Mouse (Mus musculus) heart, adult 2 months (tissue): ENCODE results near the gene Rbfox3. TPM values are rescaled to one million over a fixed set of nuclear protein-coding genes. Genes with fewer than 3 reads are reported as not detected.
A peak's percentile ranks its signal among the peaks of the same experiment; 100 is the strongest.

Experiments used
- DNase-seq, 2 experiments: peaks; one replicate each; pipeline ENCODE4 v3.0.0; 2021
- H3K27ac ChIP-seq: fragments of 200-600 bp; 2 replicates; pipeline ENCODE4 v1.8.1; 2022
- H3K27me3 ChIP-seq: fragments of 200-500 bp; 2 replicates; pipeline ENCODE4 v1.6.1; 2012; ENCODE audit warnings: mild to moderate bottlenecking, low read length, inconsistent platforms, mixed read lengths; ENCODE audit not compliant: control insufficient read depth, insufficient read depth
- H3K36me3 ChIP-seq: fragments of 200-500 bp; 2 replicates; pipeline ENCODE4 v1.6.1; 2012; ENCODE audit warnings: low read length, inconsistent platforms; ENCODE audit not compliant: control insufficient read depth, insufficient read depth
- H3K4me1 ChIP-seq: fragments of 200-500 bp; 2 replicates; pipeline ENCODE4 v1.6.1; 2011; ENCODE audit warnings: low read length; ENCODE audit not compliant: control insufficient read depth, insufficient read depth
- H3K4me3 ChIP-seq: fragments of 200-600 bp; 2 replicates; pipeline ENCODE4 v1.8.1; 2022
- H3K79me2 ChIP-seq: fragments of 200-500 bp; replicated peaks from 2 replicates; pipeline ENCODE4 v1.6.1; 2012; ENCODE audit warnings: mild to moderate bottlenecking, inconsistent platforms, low read length, moderate library complexity, mixed read lengths; ENCODE audit not compliant: control insufficient read depth, insufficient read depth
- H3K9ac ChIP-seq: fragments of 200-500 bp; 2 replicates; pipeline ENCODE4 v1.6.1; 2012; ENCODE audit warnings: low read depth, mild to moderate bottlenecking, control low read depth, inconsistent platforms, low read length, mixed read lengths
- CTCF ChIP-seq: fragments of 200-600 bp; IDR thresholded peaks from 2 replicates; pipeline ENCODE4 v1.8.1; 2022; ENCODE audit warnings: antibody characterized with exemption, mild to moderate bottlenecking, moderate library complexity
- EP300 ChIP-seq: fragments of 200-500 bp; IDR thresholded peaks from 2 replicates; pipeline ENCODE4 v1.6.1; 2011; ENCODE audit warnings: low read depth, low read length, control low read depth; ENCODE audit not compliant: insufficient read depth
- POLR2A ChIP-seq: fragments of 200-500 bp; IDR thresholded peaks from 2 replicates; pipeline ENCODE4 v1.6.1; 2011; ENCODE audit warnings: mild to moderate bottlenecking, low read depth, low read length, control low read depth; ENCODE audit not compliant: insufficient read depth
- WGBS: fragments of 180-500 bp; shearing (Covaris S2); methylation state at CpG from one replicate; pipeline ENCODE4 v1.1.7; 2018; 5-methylcytosine and 5-hydroxymethylcytosine counted together
- intact Hi-C: fragments of 180-260 bp; cut with DNase I; formaldehyde crosslinking; loops from one replicate; pipeline ENCODE4 v1.15.1; 2025
- polyA plus RNA-seq: library from polyadenylated mRNA; depleted of rRNA; stranded (reverse); fragments of >200 nt; gene quantifications from 2 replicates; pipeline ENCODE4 v1.2.3, GENCODE M21; 2012
- total RNA-seq, 2 experiments: library from RNA; stranded (reverse); gene quantifications; 2 replicates each; pipeline ENCODE4 v1.2.3; 2021

Gene Rbfox3
- total and polyA plus RNA-seq, 3 experiments: 0.16 to 0.23 TPM; not detected in 1

GRCm38 (mm10) chr11:118883143-118883542, 28.3 kb downstream of the Rbfox3 start:
- intact Hi-C loops: no loop called here
- WGBS: 47% methylated on average over 9 of the region's 9 CpGs
- peak in 1 of 2 experiments; percentile 18 for DNase-seq
- H3K4me3 ChIP-seq: no peak overlapping the region
- TF ChIP-seq EP300 (no peak), POLR2A (no peak), CTCF (no peak)
- no peaks in the 10 kb centered on the region for H3K27me3 ChIP-seq
- H3K9ac ChIP-seq: no peak overlapping the region
- H3K79me2 ChIP-seq: no peaks in the 10 kb centered on the region
- H3K36me3 ChIP-seq: no peaks in the 10 kb centered on the region
- H3K27ac ChIP-seq: no peak overlapping the region
- H3K4me1 ChIP-seq: no peaks in the 10 kb centered on the region

GRCm38 (mm10) chr11:118881786-118882495, 29.5 kb downstream of the Rbfox3 start:
- Histone ChIP-seq H3K79me2 (no peaks in the 10 kb centered on the region), H3K9ac (no peak overlapping the region), H3K27me3 (no peaks in the 10 kb centered on the region), H3K36me3 (no peaks in the 10 kb centered on the region), H3K4me3 (no peak overlapping the region), H3K27ac (no peak overlapping the region), H3K4me1 (no peaks in the 10 kb centered on the region)
- intact Hi-C loops: no loop called here
- TF ChIP-seq CTCF (no peak), EP300 (no peak), POLR2A (no peak)
- WGBS: 27% methylated on average over 11 of the region's 11 CpGs
- DNase-seq: no peak

GRCm38 (mm10) chr11:118879466-118880150, 31.8 kb downstream of the Rbfox3 start:
- Histone ChIP-seq H3K36me3 (no peaks in the 10 kb centered on the region), H3K27ac (no peak overlapping the region), H3K79me2 (no peaks in the 10 kb centered on the region), H3K4me1 (no peaks in the 10 kb centered on the region), H3K9ac (no peak overlapping the region), H3K4me3 (no peak overlapping the region), H3K27me3 (no peaks in the 10 kb centered on the region)
- DNase-seq: no peak
- TF ChIP-seq POLR2A (no peak), CTCF (no peak), EP300 (no peak)
- intact Hi-C loops: no loop called here
- WGBS: 85% methylated on average over 8 of the region's 8 CpGs

- Histone ChIP-seq H3K27ac (no peak overlapping the region), H3K36me3 (no peaks in the 10 kb centered on the region), H3K4me3 (no peak overlapping the region), H3K79me2 (no peaks in the 10 kb centered on the region), H3K4me1 (no peaks in the 10 kb centered on the region), H3K9ac (no peak overlapping the region), H3K27me3 (no peaks in the 10 kb centered on the region)
- WGBS: 89% methylated on average over 13 of the region's 13 CpGs
- DNase-seq: no peak
- intact Hi-C loops: no loop called here
- no peak for TF ChIP-seq EP300
- no peak for TF ChIP-seq CTCF
- no peak for TF ChIP-seq POLR2A
These were observed 32.7 kb downstream of the Rbfox3 start for GRCm38 (mm10) chr11:118878605-118879245.

GRCm38 (mm10) chr11:118875243-118875897, 36.0 kb downstream of the Rbfox3 start:
- no peaks in the 10 kb centered on the region for H3K27me3 ChIP-seq
- H3K4me3 ChIP-seq: no peak overlapping the region
- no peak for DNase-seq
- no peak overlapping the region for H3K9ac ChIP-seq
- no peaks in the 10 kb centered on the region for H3K36me3 ChIP-seq
- WGBS: 57% methylated on average over 5 of the region's 5 CpGs
- TF ChIP-seq CTCF: 0 out of 2 replicates have a peak, but pooled peaks have one; percentile 4
- no peak for TF ChIP-seq EP300
- TF ChIP-seq POLR2A: no peak
- H3K27ac ChIP-seq: no peak overlapping the region
- intact Hi-C loops: no loop called here
- H3K79me2 ChIP-seq: no peaks in the 10 kb centered on the region
- H3K4me1 ChIP-seq: no peaks in the 10 kb centered on the region

GRCm38 (mm10) chr11:118874487-118875095, 36.8 kb downstream of the Rbfox3 start:
- Histone ChIP-seq H3K4me3 (no peak overlapping the region), H3K79me2 (no peaks in the 10 kb centered on the region), H3K36me3 (no peaks in the 10 kb centered on the region), H3K27me3 (no peaks in the 10 kb centered on the region), H3K9ac (no peak overlapping the region), H3K27ac (no peak overlapping the region), H3K4me1 (no peaks in the 10 kb centered on the region)
- intact Hi-C loops: no loop called here
- 39% methylated on average over 7 of the region's 7 CpGs for WGBS
- TF ChIP-seq EP300: no peak
- no peak for TF ChIP-seq CTCF
- no peak for TF ChIP-seq POLR2A
- DNase-seq: no peak
